Mouse (Mus musculus) E14TG2a.4 (cell line): ENCODE data around the gene Samd14.

Experiments used
- CTCF ChIP-seq: conservative IDR thresholded peaks from 2 replicates; pipeline ENCODE4 v1.5.1; 2014; ENCODE audit warnings: low read length
- NANOG ChIP-seq: IDR thresholded peaks from 2 replicates; pipeline ENCODE4 v1.6.1; 2014; ENCODE audit warnings: borderline replicate concordance, low read length, mixed read lengths
- POU5F1 ChIP-seq: IDR thresholded peaks from 2 replicates; pipeline ENCODE4 v1.6.1; 2014; ENCODE audit warnings: low read length, borderline replicate concordance

GRCm38 (mm10) chr11:95000548-95000947, 9.1 kb upstream of the Samd14 start:
- no peak for TF ChIP-seq CTCF
- TF ChIP-seq NANOG = no peak
- no peak for TF ChIP-seq POU5F1
